Mouse (Mus musculus): ENCODE data around the gene Gpr146. TPM values are rescaled to one million over a fixed set of nuclear protein-coding genes. Genes with fewer than 3 reads are reported as not detected.
A peak's percentile ranks its signal among the peaks of the same experiment; 100 is the strongest.

The Gpr146 gene
- total RNA-seq (2014; rRNA removed) = 36.5 and 57.1 TPM in 2 replicates
- 43.5 and 70.7 TPM in 2 replicates for polyA plus RNA-seq (2012; rRNA removed)

- no peak within 1 kb of the TSS for H3K4me3 ChIP-seq (ENCODE audit: insufficient read depth, low read depth, low read length)
- H3K27ac ChIP-seq (replicated peaks; ENCODE audit: insufficient read depth, low read depth, low read length) = peak within 1 kb of the TSS; percentile 92
- H3K9ac ChIP-seq (ENCODE audit: low read depth, low read length) = 0 out of 2 replicates have a peak within 1 kb of the TSS, but pooled peaks have one; percentile 10
- peak; percentile 37 for DNase-seq (ENCODE audit: extremely low read depth, low read depth, low spot score)
- WGBS = 52% methylated on average over 18 of the region's 18 CpGs
- TF ChIP-seq POLR2A (IDR thresholded peaks at IDR 0.05; ENCODE audit: extremely low read depth, insufficient read depth, low read length) = no peak
- no peak for TF ChIP-seq CTCF (IDR thresholded peaks at IDR 0.05; ENCODE audit: low read depth, low read length)
- peaks cover 45% of the 10 kb centered on the region for H3K4me1 ChIP-seq (ENCODE audit: control insufficient read depth, insufficient read depth, low read length)
- no peaks in the 10 kb centered on the region; the same call in 1 of the 2 replicates for H3K79me2 ChIP-seq (ENCODE audit: control insufficient read depth, insufficient read depth, low read length)
- no peaks in the 10 kb centered on the region for H3K36me3 ChIP-seq (ENCODE audit: control insufficient read depth, insufficient read depth, low read length)
- no peaks in the 10 kb centered on the region for H3K27me3 ChIP-seq (ENCODE audit: control insufficient read depth, insufficient read depth, low read length)
Observed at GRCm38 (mm10) chr5:139377468-139378270, at the start of gene Gpr146. Gene Gpr146 (plus strand): TSS chr5:139377697.

- DNase-seq (ENCODE audit: extremely low read depth, low read depth, low spot score) = no peak
- Histone ChIP-seq H3K27me3 (ENCODE audit: control insufficient read depth, insufficient read depth, low read length) (no peaks in the 10 kb centered on the region), H3K4me3 (ENCODE audit: insufficient read depth, low read depth, low read length) (no peak overlapping the region), H3K27ac (replicated peaks; ENCODE audit: insufficient read depth, low read depth, low read length) (no peak overlapping the region), H3K9ac (ENCODE audit: low read depth, low read length) (no peak overlapping the region), H3K36me3 (ENCODE audit: control insufficient read depth, insufficient read depth, low read length) (no peaks in the 10 kb centered on the region), H3K4me1 (ENCODE audit: control insufficient read depth, insufficient read depth, low read length) (peaks cover 26% of the 10 kb centered on the region), H3K79me2 (ENCODE audit: control insufficient read depth, insufficient read depth, low read length) (no peaks in the 10 kb centered on the region)
- 86% methylated on average over 7 of the region's 7 CpGs for WGBS
- no peak for TF ChIP-seq CTCF (IDR thresholded peaks at IDR 0.05; ENCODE audit: low read depth, low read length)
- TF ChIP-seq POLR2A (IDR thresholded peaks at IDR 0.05; ENCODE audit: extremely low read depth, insufficient read depth, low read length) = no peak
Observed at GRCm38 (mm10) chr5:139330766-139331165, 46.7 kb upstream of the Gpr146 start.

GRCm38 (mm10) chr5:139331742-139332141 is 45.8 kb upstream of the Gpr146 start:
- Histone ChIP-seq H3K4me3 (ENCODE audit: insufficient read depth, low read depth, low read length) (no peak overlapping the region), H3K27ac (replicated peaks; ENCODE audit: insufficient read depth, low read depth, low read length) (no peak overlapping the region)

GRCm38 (mm10) chr5:139332590-139333272 is 44.8 kb upstream of the Gpr146 start:
- TF ChIP-seq POLR2A (IDR thresholded peaks at IDR 0.05; ENCODE audit: extremely low read depth, insufficient read depth, low read length) (no peak), CTCF (IDR thresholded peaks at IDR 0.05; ENCODE audit: low read depth, low read length) (no peak)
- Histone ChIP-seq H3K79me2 (ENCODE audit: control insufficient read depth, insufficient read depth, low read length) (no peaks in the 10 kb centered on the region), H3K27ac (replicated peaks; ENCODE audit: insufficient read depth, low read depth, low read length) (peak overlapping the region; percentile 66), H3K36me3 (ENCODE audit: control insufficient read depth, insufficient read depth, low read length) (no peaks in the 10 kb centered on the region), H3K9ac (ENCODE audit: low read depth, low read length) (peak overlapping the region; percentile 17), H3K4me1 (ENCODE audit: control insufficient read depth, insufficient read depth, low read length) (peaks cover 26% of the 10 kb centered on the region), H3K27me3 (ENCODE audit: control insufficient read depth, insufficient read depth, low read length) (no peaks in the 10 kb centered on the region), H3K4me3 (ENCODE audit: insufficient read depth, low read depth, low read length) (no peak overlapping the region)
- 73% methylated on average over 8 of the region's 8 CpGs for WGBS
- peak; percentile 76 for DNase-seq (ENCODE audit: extremely low read depth, low read depth, low spot score)

More at GRCm38 (mm10) chr5:139331742-139332141, 45.8 kb upstream of the Gpr146 start:
- DNase-seq (ENCODE audit: extremely low read depth, low read depth, low spot score) = peak; percentile 61
- H3K27me3 ChIP-seq (ENCODE audit: control insufficient read depth, insufficient read depth, low read length) = no peaks in the 10 kb centered on the region
- TF ChIP-seq POLR2A (IDR thresholded peaks at IDR 0.05; ENCODE audit: extremely low read depth, insufficient read depth, low read length) (no peak), CTCF (IDR thresholded peaks at IDR 0.05; ENCODE audit: low read depth, low read length) (peak; percentile 95)
- no peaks in the 10 kb centered on the region for H3K79me2 ChIP-seq (ENCODE audit: control insufficient read depth, insufficient read depth, low read length)
- peaks cover 26% of the 10 kb centered on the region for H3K4me1 ChIP-seq (ENCODE audit: control insufficient read depth, insufficient read depth, low read length)
- no peak overlapping the region for H3K9ac ChIP-seq (ENCODE audit: low read depth, low read length)
- WGBS = 20% methylated on average over 8 of the region's 8 CpGs
- no peaks in the 10 kb centered on the region for H3K36me3 ChIP-seq (ENCODE audit: control insufficient read depth, insufficient read depth, low read length)

- H3K79me2 ChIP-seq (ENCODE audit: control insufficient read depth, insufficient read depth, low read length) = no peaks in the 10 kb centered on the region
- WGBS = 41% methylated on average over 16 of the region's 16 CpGs
- peak; percentile 83 for DNase-seq (ENCODE audit: extremely low read depth, low read depth, low spot score)
- TF ChIP-seq CTCF (IDR thresholded peaks at IDR 0.05; ENCODE audit: low read depth, low read length) = peak; percentile 58
- TF ChIP-seq POLR2A (IDR thresholded peaks at IDR 0.05; ENCODE audit: extremely low read depth, insufficient read depth, low read length) = no peak
- peak overlapping the region; percentile 6; the same call in 1 of the 2 replicates for H3K9ac ChIP-seq (ENCODE audit: low read depth, low read length)
- H3K36me3 ChIP-seq (ENCODE audit: control insufficient read depth, insufficient read depth, low read length) = no peaks in the 10 kb centered on the region
- peak overlapping the region; percentile 76 for H3K27ac ChIP-seq (replicated peaks; ENCODE audit: insufficient read depth, low read depth, low read length)
- H3K27me3 ChIP-seq (ENCODE audit: control insufficient read depth, insufficient read depth, low read length) = no peaks in the 10 kb centered on the region
- H3K4me1 ChIP-seq (ENCODE audit: control insufficient read depth, insufficient read depth, low read length) = peaks cover 26% of the 10 kb centered on the region
- no peak overlapping the region for H3K4me3 ChIP-seq (ENCODE audit: insufficient read depth, low read depth, low read length)
Observed at GRCm38 (mm10) chr5:139333301-139334013, 44.0 kb upstream of the Gpr146 start.
